Mouse (Mus musculus) left cerebral cortex, adult 2 months (tissue): ENCODE measurements around the gene Gm45261. TPM values are rescaled to one million over a fixed set of nuclear protein-coding genes. Genes with fewer than 3 reads are reported as not detected.

ENCODE experiments used
- DNase-seq, 2 experiments: peaks; one replicate each; pipeline ENCODE4 v3.0.0; 2021 to 2022; ENCODE audit warnings: low spot score in 2 of 2, mixed read lengths in 1 of 2; ENCODE audit errors: extremely low spot score in 1 of 2
- H3K27ac ChIP-seq: fragments of 200-600 bp; 2 replicates; pipeline ENCODE4 v1.8.1; 2022
- H3K4me3 ChIP-seq: fragments of 200-600 bp; 2 replicates; pipeline ENCODE4 v1.8.1; 2022
- CTCF ChIP-seq: fragments of 200-600 bp; IDR thresholded peaks from 2 replicates; pipeline ENCODE4 v1.8.1; 2022; ENCODE audit warnings: antibody characterized with exemption, mild to moderate bottlenecking, moderate library complexity
- intact Hi-C: fragments of 180-260 bp; cut with DNase I; formaldehyde crosslinking; loops from one replicate; pipeline ENCODE4 v1.15.1; 2025
- long read RNA-seq, 2 experiments: library from polyadenylated mRNA; stranded (forward); transcript quantifications; one replicate each; pipeline ENCODE4 v2.0.0; 2021; ENCODE audit warnings: borderline mapping rate in 2 of 2
- total RNA-seq, 2 experiments: library from RNA; stranded (reverse); gene quantifications; 2 replicates each; pipeline ENCODE4 v1.2.3; 2021

Gene Gm45261
- not detected for total RNA-seq
- long read RNA-seq, experiment 1: 0 reads
- long read RNA-seq, experiment 2: 0 reads

DNA sequence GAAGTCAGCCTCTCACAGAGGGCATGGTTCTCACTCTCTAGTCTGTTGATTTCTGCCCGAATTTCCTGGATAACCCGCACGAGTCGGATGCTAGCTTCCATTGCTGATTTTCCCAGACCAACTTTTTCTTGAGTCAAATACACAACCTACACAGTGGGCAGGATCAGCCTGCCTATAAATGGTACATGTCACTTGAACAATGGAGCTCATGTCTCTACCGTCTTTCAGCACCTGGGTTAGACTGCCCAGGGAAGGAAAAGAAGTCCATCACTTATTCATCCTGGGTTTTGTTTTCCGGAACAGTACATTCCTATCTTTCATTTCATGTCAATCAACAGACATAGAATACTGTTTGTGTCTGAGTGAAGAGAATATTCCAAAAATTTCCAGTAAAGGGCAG, at the start of gene Gm45261:
TSS of gene Gm45261 (minus strand) at position 101 of the 400 bp plus-strand sequence.
- no peak within 1 kb of the TSS for H3K27ac ChIP-seq
- TF ChIP-seq CTCF: no peak
- DNase-seq: no peak
- no peak within 1 kb of the TSS for H3K4me3 ChIP-seq
- intact Hi-C loops: no loop called here

DNA sequence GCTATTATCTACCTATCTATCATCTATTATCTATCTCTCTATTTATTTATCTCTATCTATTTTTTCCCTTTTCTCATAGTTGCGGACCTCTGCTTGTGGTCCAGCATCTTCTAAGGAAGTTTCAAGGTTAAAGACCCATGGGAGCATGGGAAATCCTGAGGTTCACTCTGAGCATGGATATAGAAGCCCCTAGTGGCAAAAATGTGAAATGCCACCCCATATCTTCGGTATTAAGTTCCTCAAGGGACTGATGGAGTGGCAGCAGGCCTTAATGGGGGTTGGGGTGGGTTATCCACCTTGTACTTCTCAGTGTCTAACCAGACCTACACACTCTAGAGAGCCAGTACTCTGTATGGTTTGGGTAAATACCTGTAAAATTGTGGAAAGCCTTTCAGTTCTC, 43.5 kb upstream of the Gm45261 start:
- TF ChIP-seq CTCF: peak; percentile 53
- intact Hi-C loops: loop anchor here (5.0 kb wide), 1 partner anchor 162 kb away; the partner anchor contains the start of gene Cul3
- no peak for DNase-seq
- H3K27ac ChIP-seq: no peak overlapping the region
- H3K4me3 ChIP-seq: no peak overlapping the region

DNA sequence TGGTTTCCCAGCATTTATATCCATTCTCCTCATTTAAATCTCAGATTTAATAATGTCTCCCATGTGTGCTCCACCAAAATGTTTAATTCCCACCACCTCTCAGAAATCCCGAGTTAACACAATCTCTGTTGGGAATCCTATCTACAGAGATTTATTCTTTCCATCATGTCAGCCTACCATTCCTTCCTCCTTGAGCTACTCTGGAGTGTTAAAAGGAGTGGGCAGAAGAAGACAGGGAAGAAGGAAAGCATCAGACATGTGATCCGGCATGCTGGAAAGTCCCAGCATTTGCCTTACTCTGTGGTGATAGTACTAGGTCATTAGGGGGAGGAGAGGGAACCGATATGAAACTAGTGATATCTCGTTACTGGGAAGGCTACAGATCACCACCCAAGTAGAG, 42.8 kb upstream of the Gm45261 start:
- intact Hi-C loops: loop anchor here (5.0 kb wide), 1 partner anchor 162 kb away; the partner anchor contains the start of gene Cul3
- DNase-seq: no peak
- no peak for TF ChIP-seq CTCF
- Histone ChIP-seq H3K4me3 (no peak overlapping the region), H3K27ac (no peak overlapping the region)

DNA sequence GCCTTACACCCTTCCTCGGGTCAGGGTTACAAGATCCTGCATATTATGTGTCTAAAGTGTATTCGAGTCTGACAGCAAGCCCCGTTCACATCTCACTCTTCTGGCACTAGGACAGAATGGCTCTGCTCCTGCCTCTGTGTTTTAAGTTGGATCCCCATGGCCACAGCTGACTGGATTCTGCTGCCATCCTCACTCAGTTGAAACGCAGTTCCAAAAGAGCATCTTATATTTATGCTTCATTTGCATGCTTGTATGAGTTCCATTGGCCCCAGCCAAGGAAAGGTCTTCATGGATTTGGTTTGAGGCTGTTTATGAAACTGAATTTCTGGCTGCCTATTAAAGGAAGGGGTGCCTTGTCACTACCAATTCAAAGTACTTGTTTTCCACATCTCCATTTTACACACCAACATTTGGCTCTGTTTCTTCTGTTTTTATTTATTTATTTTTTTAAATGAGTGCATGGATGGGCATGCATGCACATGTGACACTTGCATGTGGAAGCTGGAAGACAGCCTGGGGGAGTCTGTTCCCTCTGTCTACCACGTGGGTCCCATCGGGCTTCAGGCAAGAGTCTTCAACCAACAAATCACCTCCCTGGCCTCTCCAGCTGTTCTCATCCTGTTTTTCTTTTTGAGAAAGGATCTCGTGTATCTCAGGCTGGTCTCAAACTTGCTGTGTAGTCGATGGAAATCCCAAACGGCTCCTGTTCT, 41.4 kb upstream of the Gm45261 start:
- Histone ChIP-seq H3K4me3 (no peak overlapping the region), H3K27ac (no peak overlapping the region)
- DNase-seq: no peak
- no peak for TF ChIP-seq CTCF
- intact Hi-C loops: loop anchor here (5.0 kb wide), 1 partner anchor 160 kb away; the partner anchor contains the start of gene Cul3

DNA sequence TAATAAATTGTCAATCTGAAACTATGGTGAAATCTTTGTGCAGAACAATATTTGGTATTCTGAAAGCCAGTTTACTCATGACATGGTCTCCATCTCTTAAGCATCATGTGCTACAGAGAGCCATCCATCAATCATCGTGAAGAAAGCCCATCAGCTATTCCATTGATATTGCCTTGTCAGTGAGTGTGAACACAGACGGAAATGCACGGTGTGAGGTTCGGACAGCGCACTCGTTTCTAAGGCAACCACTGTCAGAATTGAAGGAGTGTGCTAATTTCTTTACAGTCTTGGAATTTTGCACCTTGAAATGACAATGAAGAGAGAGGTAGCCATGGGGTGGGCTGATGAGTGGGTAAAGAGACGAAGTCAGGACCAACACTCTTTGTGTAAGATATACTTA, 38.0 kb upstream of the Gm45261 start:
- Histone ChIP-seq H3K27ac (no peak overlapping the region), H3K4me3 (no peak overlapping the region)
- TF ChIP-seq CTCF: no peak
- DNase-seq: no peak
- intact Hi-C loops: no loop called here

DNA sequence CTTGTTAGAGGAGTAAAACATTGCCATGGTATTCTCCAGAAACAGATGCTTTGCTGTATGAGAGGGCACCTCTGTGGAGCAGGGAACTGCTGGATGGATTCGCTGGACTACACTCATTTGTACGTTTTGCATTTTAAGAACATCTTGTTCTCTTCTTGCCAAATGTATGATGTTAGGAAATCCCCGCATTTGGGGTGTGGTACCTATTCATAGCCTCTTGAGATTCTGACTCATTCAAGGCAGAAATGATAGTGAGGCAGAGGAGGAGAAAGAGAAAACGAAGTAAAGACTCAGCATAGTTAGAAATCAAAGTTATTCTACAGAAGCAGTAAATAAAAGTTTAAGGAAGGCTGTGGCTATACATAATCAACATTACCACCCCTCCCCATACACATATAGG, 35.1 kb upstream of the Gm45261 start:
- intact Hi-C loops: no loop called here
- H3K4me3 ChIP-seq: no peak overlapping the region
- no peak for DNase-seq
- no peak for TF ChIP-seq CTCF
- H3K27ac ChIP-seq: no peak overlapping the region

DNA sequence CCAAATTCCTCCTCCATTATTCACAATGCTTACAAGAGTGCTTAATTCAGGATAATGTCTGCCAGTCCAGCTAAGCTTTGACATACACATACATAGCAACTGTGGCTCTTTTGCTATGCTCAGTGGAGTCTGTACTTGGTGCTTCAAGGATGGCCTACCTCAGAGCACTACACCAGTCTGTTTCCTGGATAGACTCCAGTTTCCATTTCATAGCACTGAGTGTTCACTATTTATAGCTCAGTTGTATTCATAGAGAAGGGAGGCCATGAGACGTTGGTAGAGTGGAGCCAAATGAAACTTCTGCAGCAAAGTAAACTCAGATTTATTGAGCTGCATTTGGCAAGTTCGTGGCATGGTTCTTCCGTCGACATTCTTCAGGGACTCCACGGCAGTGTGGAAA, 22.2 kb upstream of the Gm45261 start:
- no peak for DNase-seq
- no peak for TF ChIP-seq CTCF
- no peak overlapping the region for H3K4me3 ChIP-seq
- intact Hi-C loops: no loop called here
- H3K27ac ChIP-seq: no peak overlapping the region

DNA sequence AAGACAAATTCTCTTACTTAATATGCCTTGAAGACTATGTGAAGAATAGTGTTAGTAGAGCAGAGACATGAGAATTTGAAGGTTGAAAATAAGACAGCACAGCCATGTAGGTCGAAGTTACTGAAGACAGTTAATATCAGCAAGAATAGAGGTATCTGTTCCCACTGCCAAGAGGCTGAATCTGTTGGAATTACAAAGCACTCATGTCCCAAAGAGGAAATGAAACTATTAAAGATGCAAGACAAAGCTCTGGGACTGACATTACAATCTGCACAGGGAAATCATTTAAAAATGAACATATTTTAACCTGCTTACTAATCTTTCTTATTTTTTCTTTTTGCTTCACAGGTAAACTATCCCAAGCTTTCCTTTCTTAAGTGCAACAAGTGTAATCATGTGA, 13.7 kb upstream of the Gm45261 start:
- Histone ChIP-seq H3K4me3 (no peak overlapping the region), H3K27ac (no peak overlapping the region)
- no peak for TF ChIP-seq CTCF
- intact Hi-C loops: no loop called here
- no peak for DNase-seq

DNA sequence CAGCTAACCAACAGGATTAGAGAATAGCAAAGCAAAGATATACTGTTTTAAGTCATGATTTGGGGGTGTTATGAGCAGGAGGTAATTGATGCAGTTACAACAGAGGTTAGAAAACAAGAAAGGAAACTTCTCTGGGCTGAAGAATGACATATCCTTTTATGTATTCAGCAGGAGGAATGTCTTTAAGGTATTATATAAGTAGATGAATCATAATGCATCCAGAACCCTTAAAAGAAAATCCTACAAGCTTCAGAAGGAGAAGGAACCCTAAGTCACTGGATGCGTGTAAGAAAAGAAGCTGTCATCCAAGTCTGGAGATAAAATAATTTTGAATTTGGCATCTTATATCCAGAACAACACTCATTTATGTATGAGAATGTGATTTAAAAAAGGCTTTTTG, 11.1 kb upstream of the Gm45261 start:
- no peak for DNase-seq
- TF ChIP-seq CTCF: no peak
- Histone ChIP-seq H3K27ac (peak overlapping the region; percentile 36; the same call in 1 of the 2 replicates), H3K4me3 (no peak overlapping the region)
- intact Hi-C loops: no loop called here

DNA sequence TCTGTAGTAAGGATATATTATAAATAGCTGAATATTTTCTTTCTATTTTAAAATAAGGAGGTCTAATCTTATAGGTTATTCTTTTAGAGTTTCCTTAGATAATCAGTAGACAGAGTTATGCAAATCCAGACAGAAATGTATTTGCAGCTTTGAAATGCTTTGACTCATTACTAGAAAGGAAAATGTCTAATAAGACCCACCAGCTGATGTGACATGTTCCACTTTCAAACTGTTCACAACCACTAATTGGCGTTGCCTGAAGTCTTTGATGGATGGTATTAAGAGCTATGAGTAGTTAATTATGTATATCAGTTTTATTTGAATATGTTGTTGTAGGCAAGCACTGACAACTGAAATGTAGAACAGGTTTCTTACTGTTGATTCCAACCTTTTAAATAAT, 1.3 kb downstream of the Gm45261 start:
- intact Hi-C loops: no loop called here

DNA sequence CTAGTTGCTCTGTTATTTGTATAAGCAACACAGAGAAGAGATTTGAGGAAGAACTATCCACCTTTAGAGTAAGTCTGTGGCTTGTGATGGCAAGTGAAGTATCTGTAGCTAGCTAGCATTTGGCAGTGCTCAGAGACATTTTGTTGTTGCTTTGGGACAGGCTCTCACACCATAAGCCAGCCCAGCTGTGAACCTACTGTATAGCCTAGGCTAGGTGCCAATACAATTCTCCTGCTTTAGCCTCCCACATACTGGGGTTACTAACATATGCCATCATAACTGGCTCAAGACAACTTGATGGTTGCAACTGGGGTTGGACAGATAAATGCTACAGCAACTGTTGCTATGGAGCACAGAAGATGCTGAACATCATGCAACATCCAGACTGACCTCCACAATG, 1.8 kb downstream of the Gm45261 start:
- no peak overlapping the region for H3K27ac ChIP-seq
- intact Hi-C loops: no loop called here
- H3K4me3 ChIP-seq: no peak overlapping the region
- DNase-seq: no peak
- TF ChIP-seq CTCF: no peak

More for the DNA sequence above, 1.3 kb downstream of the Gm45261 start:
- no peak for TF ChIP-seq CTCF
- H3K27ac ChIP-seq: no peak overlapping the region
- DNase-seq: no peak
- H3K4me3 ChIP-seq: no peak overlapping the region

DNA sequence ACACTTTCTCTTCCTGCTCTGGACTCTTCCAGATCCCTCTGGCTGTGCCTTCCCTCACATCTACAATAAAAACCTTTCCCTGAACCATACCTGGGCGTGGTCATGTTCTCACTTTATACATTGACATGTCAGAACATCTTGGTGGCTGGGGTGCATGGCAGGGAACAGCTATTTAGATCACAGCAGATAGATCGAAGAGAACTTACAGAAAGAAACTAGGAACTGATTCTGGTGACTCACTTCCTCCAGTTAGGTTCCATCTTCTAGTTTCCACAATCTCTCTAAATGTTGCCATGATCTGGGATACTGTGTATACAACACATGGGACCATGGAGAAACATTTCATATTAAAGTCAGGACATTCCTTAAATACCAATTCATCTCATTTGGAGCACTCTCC, 7.3 kb downstream of the Gm45261 start:
- intact Hi-C loops: no loop called here

More for the DNA sequence above, 7.3 kb downstream of the Gm45261 start:
- TF ChIP-seq CTCF: no peak
- Histone ChIP-seq H3K27ac (no peak overlapping the region), H3K4me3 (no peak overlapping the region)
- no peak for DNase-seq
